ENCODE assay signal across 17 mouse cellular contexts in genomic region chr5:107548444-107548843, GRCm38 (mm10). TPM values are rescaled to one million over a fixed set of nuclear protein-coding genes. Genes with fewer than 3 reads are reported as not detected.
"Had no signal": no experiment of that assay in that cellular context is flagged by ENCODE, and none has a peak within 500 bp of the region (broad histone marks: within the 10 kb centered on the region; RNA-seq: fewer than 3 reads in every experiment).

No protein-coding gene starts in this region.

- H3K9me3 ChIP-seq: intestine, embryonic 15.5 days; kidney, embryonic 15.5 days; limb, embryonic 15.5 days; megakaryocyte, embryonic 14.5 days; midbrain, embryonic 13.5 days; neural tube, embryonic 15.5 days had no signal

- H3K4me3 ChIP-seq: intestine, embryonic 15.5 days; kidney, embryonic 15.5 days; limb, embryonic 15.5 days; megakaryocyte, embryonic 14.5 days; midbrain, embryonic 13.5 days; myocyte; neural tube, embryonic 15.5 days had no signal

- H3K27me3 ChIP-seq: intestine, embryonic 15.5 days; kidney, embryonic 15.5 days; limb, embryonic 15.5 days; megakaryocyte, embryonic 14.5 days; midbrain, embryonic 13.5 days; neural tube, embryonic 15.5 days had no signal

- H3K36me3 ChIP-seq: intestine, embryonic 15.5 days had no signal

- DNase-seq: kidney, adult 18-20 months; kidney, postnatal 14 days; lung, embryonic 14.5 days; lung, postnatal 10 days; lung, postnatal 4 days; right cerebral cortex, adult 18-20 months; right cerebral cortex, postnatal 25 days; thymus, postnatal 4 days had no signal

- ATAC-seq: intestine, embryonic 15.5 days; midbrain, embryonic 13.5 days had no signal

- H3K9ac ChIP-seq: intestine, embryonic 15.5 days; kidney, embryonic 15.5 days; limb, embryonic 15.5 days; lung, embryonic 14.5 days; midbrain, embryonic 13.5 days; neural tube, embryonic 15.5 days had no signal

- H3K4me1 ChIP-seq: intestine, embryonic 15.5 days; kidney, embryonic 15.5 days; limb, embryonic 15.5 days; midbrain, embryonic 13.5 days; neural tube, embryonic 15.5 days had no signal

- H3K27ac ChIP-seq: intestine, embryonic 15.5 days; kidney, embryonic 15.5 days; limb, embryonic 15.5 days; midbrain, embryonic 13.5 days; neural tube, embryonic 15.5 days had no signal

- H3K4me2 ChIP-seq: intestine, embryonic 15.5 days; kidney, embryonic 15.5 days; limb, embryonic 15.5 days; lung, embryonic 14.5 days; midbrain, embryonic 13.5 days; neural tube, embryonic 15.5 days had no signal

RNA-seq across cellular contexts. Expression of gene 1700028K03Rik, which starts 13.9 kb away (rescaled TPM):
- polyA plus RNA-seq: large intestine, adult 2 months; myocyte; small intestine, adult 2 months had no signal

RNA-seq across cellular contexts. Expression of gene Gm42669, which starts 41.0 kb away (rescaled TPM):
- polyA plus RNA-seq: large intestine, adult 2 months; small intestine, adult 2 months had no signal
